Mouse (Mus musculus) neutrophil, adult 83 days (primary cell): ENCODE measurements around the gene Pnmal1. TPM values are rescaled to one million over a fixed set of nuclear protein-coding genes. Genes with fewer than 3 reads are reported as not detected.

Experiments used
- total RNA-seq, 2 experiments: library from RNA; stranded (reverse); gene quantifications; one replicate each; pipeline ENCODE4 v1.2.4; 2023

The Pnmal1 gene
- total RNA-seq, result not detected

GRCm38 (mm10) chr7:16959539-16960187 is at the start of gene Pnmal1:
TSS of gene Pnmal1 (plus strand) at chr7:16959679.

GRCm38 (mm10) chr7:16924037-16924834 is 35.2 kb upstream of the Pnmal1 start, which contains the start of gene Calm3:
TSS of gene Calm3 (minus strand) at chr7:16924114.

GRCm38 (mm10) chr7:16944061-16944807 is 15.2 kb upstream of the Pnmal1 start, which contains the start of gene Pnmal2:
TSS of gene Pnmal2 (plus strand) at chr7:16944682.

GRCm38 (mm10) chr7:16982859-16983568 is 23.5 kb downstream of the Pnmal1 start, which contains the start of gene Gm42372:
TSS of gene Gm42372 (plus strand) at chr7:16983086.

GRCm38 (mm10) chr7:16992451-16992807 is 33.0 kb downstream of the Pnmal1 start, which contains the start of gene Ccdc8:
TSS of gene Ccdc8 (plus strand) at chr7:16992708.

Other genes with a start within 250 kb of the Pnmal1 start
- gene Ceacam9, start 237.8 kb upstream of the Pnmal1 start, total RNA-seq, result not detected
- 100 to 1,000 TPM; 145 to 151 TPM for gene Ap2s1, start 221.3 kb upstream of the Pnmal1 start, total RNA-seq
- 10 to 100 TPM; 42.6 to 47.9 TPM for gene Slc1a5, start 178.3 kb upstream of the Pnmal1 start, total RNA-seq
- gene Strn4, start 143.8 kb upstream of the Pnmal1 start, total RNA-seq, result 10 to 100 TPM; 75.2 to 78.0 TPM
- gene Fkrp, start 142.9 kb upstream of the Pnmal1 start, total RNA-seq, result 10 to 100 TPM; 12.4 to 13.8 TPM
- gene Prkd2, start 116.8 kb upstream of the Pnmal1 start, total RNA-seq, result 10 to 100 TPM; 43.2 to 52.6 TPM
- under 1 TPM in 1 of 2 experiments, not detected in 1; 0.11 TPM for gene Dact3, start 84.4 kb upstream of the Pnmal1 start, total RNA-seq
- not detected for gene Gng8, start 67.9 kb upstream of the Pnmal1 start, total RNA-seq
- 10 to 100 TPM; 29.6 to 30.3 TPM for gene Ptgir, start 53.2 kb upstream of the Pnmal1 start, total RNA-seq
- 100 to 1,000 TPM; 224 to 233 TPM for gene Calm3, start 35.6 kb upstream of the Pnmal1 start, total RNA-seq
- under 1 TPM in 1 of 2 experiments, not detected in 1; 0.13 TPM for gene Pnmal2, start 15.0 kb upstream of the Pnmal1 start, total RNA-seq
- under 1 TPM; 0.07 to 0.11 TPM for gene Gm42372, start 23.4 kb downstream of the Pnmal1 start, total RNA-seq
- under 1 TPM; 0.09 to 0.18 TPM for gene Ccdc8, start 33.0 kb downstream of the Pnmal1 start, total RNA-seq
- gene Ppp5c, start 68.2 kb downstream of the Pnmal1 start, total RNA-seq, result 10 to 100 TPM; 37.7 to 42.4 TPM
- gene Hif3a, start 102.7 kb downstream of the Pnmal1 start, total RNA-seq, result 1 to 10 TPM in 1 of 2 experiments, under 1 TPM in 1; 0.42 to 1.3 TPM
- under 1 TPM; 0.20 TPM for gene Psg16, start 114.4 kb downstream of the Pnmal1 start, total RNA-seq
- gene Ceacam3, start 190.6 kb downstream of the Pnmal1 start, total RNA-seq, result not detected
- gene Psg29, start 243.8 kb downstream of the Pnmal1 start, total RNA-seq, result not detected